Comparison of ENCODE assay signal across 16 mouse cellular contexts in the genomic region with DNA sequence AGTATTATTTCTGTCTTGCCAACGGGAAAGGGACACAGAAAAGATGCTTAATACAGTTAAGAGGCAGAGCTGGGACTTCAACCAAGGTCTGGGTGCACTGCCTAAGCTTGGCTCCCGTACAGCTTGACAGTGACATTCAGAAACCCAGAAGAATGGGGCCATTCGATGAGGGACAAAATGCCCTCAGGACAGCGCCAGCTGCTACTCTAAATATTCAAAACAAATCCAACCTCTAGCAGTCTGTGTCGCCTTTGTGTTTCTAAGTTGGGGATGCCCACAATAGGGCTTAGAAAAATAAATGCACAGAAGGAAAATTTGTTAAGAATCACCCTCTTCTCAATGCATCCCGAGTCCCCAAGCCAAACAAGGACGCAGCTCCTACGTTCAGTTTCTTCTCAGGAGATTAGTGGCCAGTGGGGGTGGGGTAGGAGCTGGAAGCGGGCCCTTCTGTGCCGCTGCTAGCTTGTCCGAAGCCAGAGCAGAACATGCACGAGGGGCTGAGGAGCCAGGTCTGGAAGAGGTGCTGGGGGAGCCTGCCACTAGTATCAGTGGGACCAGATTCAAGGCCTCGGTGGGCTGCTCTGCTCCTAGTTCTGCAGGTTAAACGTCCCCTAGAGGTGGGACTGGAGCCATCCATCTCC. TPM values are rescaled to one million over a fixed set of nuclear protein-coding genes. Genes with fewer than 3 reads are reported as not detected.
A peak's percentile ranks its signal among the peaks of the same experiment; 100 is the strongest.
DNase-seq lines count a peak whose midpoint lies in the region; ATAC-seq and TF ChIP-seq lines count a peak whose summit lies in the region.
"Had no signal": no experiment of that assay in that cellular context is flagged by ENCODE, and none has a peak within 500 bp of the region (broad histone marks: within the 10 kb centered on the region; RNA-seq: fewer than 3 reads in every experiment).

No protein-coding gene starts in this region.

- H3K9ac ChIP-seq in forebrain, embryonic 14.5 days (ENCODE audit: low read length) = no peak overlapping the region
- H3K9ac ChIP-seq: heart, embryonic 15.5 days; liver, embryonic 15.5 days had no signal

- TF ChIP-seq CTCF in G1E (IDR thresholded peaks at IDR 0.05; ENCODE audit: low read depth, low read length) = no peak

- no peaks in the 10 kb centered on the region for H3K4me1 ChIP-seq in G1E (ENCODE audit: insufficient read depth, low read depth, low read length)
- H3K4me1 ChIP-seq in forebrain, embryonic 14.5 days (ENCODE audit: control insufficient read depth, insufficient read depth, low read length) = peaks cover 8% of the 10 kb centered on the region
- peaks cover 41% of the 10 kb centered on the region for H3K4me1 ChIP-seq in midbrain, embryonic 10.5 days
- H3K4me1 ChIP-seq: liver, embryonic 15.5 days had no signal

- ATAC-seq in G1E (ENCODE audit: extremely low read depth, insufficient number of reproducible peaks, low FRiP score, poor library complexity, severe bottlenecking) = no peak
- ATAC-seq in forebrain, embryonic 14.5 days = peak; percentile 59; the same call in 1 of the 2 replicates

- no peak overlapping the region for H3K4me2 ChIP-seq in forebrain, embryonic 14.5 days (ENCODE audit: low read length)
- H3K4me2 ChIP-seq: heart, embryonic 15.5 days; liver, embryonic 15.5 days had no signal

- H3K27ac ChIP-seq in forebrain, embryonic 14.5 days (ENCODE audit: low read depth, low read length) = no peak overlapping the region
- H3K27ac ChIP-seq in midbrain, embryonic 10.5 days (replicated peaks) = peak overlapping the region; percentile 71
- H3K27ac ChIP-seq: heart, embryonic 15.5 days; liver, embryonic 15.5 days had no signal

- peaks cover 98% of the 10 kb centered on the region for H3K9me3 ChIP-seq in G1E (replicated peaks)
- H3K9me3 ChIP-seq in forebrain, embryonic 14.5 days (replicated peaks; ENCODE audit: control insufficient read depth, low read length) = peaks cover 5% of the 10 kb centered on the region; the same call in 1 of the 2 replicates
- peaks cover 10% of the 10 kb centered on the region for H3K9me3 ChIP-seq in midbrain, embryonic 10.5 days (replicated peaks)
- H3K9me3 ChIP-seq: heart, embryonic 15.5 days; liver, embryonic 15.5 days had no signal

- H3K4me3 ChIP-seq in G1E (ENCODE audit: low read depth, low read length) = peak overlapping the region; percentile 25; the same call in 1 of the 2 replicates
- no peak overlapping the region for H3K4me3 ChIP-seq in forebrain, embryonic 14.5 days (ENCODE audit: low read depth, low read length)
- no peak overlapping the region for H3K4me3 ChIP-seq in midbrain, embryonic 10.5 days
- H3K4me3 ChIP-seq: erythroblast, embryonic 14.5 days; heart, embryonic 15.5 days; liver, embryonic 15.5 days had no signal

- DNase-seq in G1E (ENCODE audit: low spot score) = no peak
- DNase-seq in Muller cell, postnatal 12 days (ENCODE audit: inconsistent ontology term) = peak; percentile 76
- peak; percentile 78 for DNase-seq in forebrain, embryonic 14.5 days (ENCODE audit: low spot score)
- DNase-seq in midbrain, embryonic 10.5 days (ENCODE audit: low spot score) = no peak
- DNase-seq in lung, postnatal 14 days = no peak
- DNase-seq in urinary bladder, postnatal 4 days (ENCODE audit: low spot score in 2 of 2) = no peak
- no peak for DNase-seq in kidney, postnatal 4 days
- DNase-seq: embryo, embryonic 11 days; gastrocnemius, postnatal 14 days; kidney, postnatal 14 days; right cerebral cortex, postnatal 25 days; thymus, postnatal 4 days had no signal

- no peaks in the 10 kb centered on the region; the same call in 1 of the 2 replicates for H3K27me3 ChIP-seq in G1E (ENCODE audit: insufficient read depth, low read length)
- H3K27me3 ChIP-seq in forebrain, embryonic 14.5 days (replicated peaks; ENCODE audit: control insufficient read depth, insufficient read depth, low read length) = no peaks in the 10 kb centered on the region; the same call in 1 of the 2 replicates
- peaks cover 51% of the 10 kb centered on the region for H3K27me3 ChIP-seq in midbrain, embryonic 10.5 days (ENCODE audit: low read depth, poor library complexity, severe bottlenecking)

- 7% methylated on average over 14 of the region's 14 CpGs for WGBS in forebrain, embryonic 14.5 days
- WGBS in midbrain, embryonic 10.5 days = 39% methylated on average over 14 of the region's 14 CpGs

- H3K36me3 ChIP-seq in G1E (replicated peaks) = no peaks in the 10 kb centered on the region
- no peaks in the 10 kb centered on the region for H3K36me3 ChIP-seq in forebrain, embryonic 14.5 days (ENCODE audit: control insufficient read depth, insufficient read depth, low read length)
- H3K36me3 ChIP-seq in midbrain, embryonic 10.5 days = peaks cover 12% of the 10 kb centered on the region
- H3K36me3 ChIP-seq: heart, embryonic 15.5 days; liver, embryonic 15.5 days had no signal

RNA-seq across cellular contexts. Expression of a gene that starts 29.7 kb away (rescaled TPM):
- not detected in 2 replicates for total RNA-seq in G1E (2014; fragmentation: Nextera tagmentation)
- not detected in 2 replicates for total RNA-seq in G1E (2017)
- polyA plus RNA-seq in G1E (2012) = not detected in 2 replicates
- polyA plus RNA-seq in forebrain, embryonic 14.5 days (2014; fragmentation: Nextera tagmentation; extraction: Ambion mirVana) = 16.4 and 20.4 TPM in 2 replicates
- 4.3 and 4.8 TPM in 2 replicates for polyA plus RNA-seq in midbrain, embryonic 10.5 days (2016; fragmentation: Nextera tagmentation; extraction: Ambion mirVana)
- total RNA-seq: megakaryocyte, adult 5-6 weeks had no signal
- polyA plus RNA-seq: erythroblast, embryonic 14.5 days had no signal

Comparison
In these comparisons a context has a peak if more than half of its experiments do, and no peak if none do; other contexts are left out.
1. DNase-seq: peak in Muller cell, postnatal 12 days (single experiment) and forebrain, embryonic 14.5 days (single experiment); none in G1E (single experiment), midbrain, embryonic 10.5 days (single experiment), lung, postnatal 14 days (single experiment), urinary bladder, postnatal 4 days (0 of 2) and kidney, postnatal 4 days (0 of 2).